Mouse (Mus musculus) midbrain, embryonic 15.5 days (tissue): ENCODE results near the gene Thoc6. TPM values are rescaled to one million over a fixed set of nuclear protein-coding genes. Genes with fewer than 3 reads are reported as not detected.

Experiments
- polyA plus RNA-seq: library from polyadenylated mRNA; unstranded; fragments of >200 nt; fragmentation: Nextera tagmentation; extraction: Ambion mirVana; gene quantifications from 2 replicates; pipeline ENCODE4 v1.2.1, GENCODE M21; 2015

Thoc6 gene
- polyA plus RNA-seq, 1 experiment from 2014 or later, result 39.1 TPM

Other genes starting within 250 kb of the Thoc6 start
- gene Vmn2r117, start 194.2 kb downstream of the Thoc6 start, polyA plus RNA-seq, result not detected in 2 replicates
- 19.4 and 19.7 TPM in 2 replicates for gene Zfp213, start 109.6 kb downstream of the Thoc6 start, polyA plus RNA-seq
- gene Zfp13, start 74.4 kb downstream of the Thoc6 start, polyA plus RNA-seq, result 30.4 and 31.9 TPM in 2 replicates
- not detected in 2 replicates for gene Zscan10, start 73.0 kb downstream of the Thoc6 start, polyA plus RNA-seq
- 1.2 and 1.7 TPM in 2 replicates for gene Mmp25, start 28.6 kb downstream of the Thoc6 start, polyA plus RNA-seq
- gene Bicdl2, start 13.4 kb downstream of the Thoc6 start, polyA plus RNA-seq, result 0.22 TPM in 1 of 2 replicates, not detected in the other
- gene Hcfc1r1, start 286 bp downstream of the Thoc6 start, polyA plus RNA-seq, result 120 and 121 TPM in 2 replicates
- gene Tnfrsf12a, start 3.6 kb upstream of the Thoc6 start, polyA plus RNA-seq, result 2.4 and 2.5 TPM in 2 replicates
- gene Cldn6, start 5.4 kb upstream of the Thoc6 start, polyA plus RNA-seq, result 0.23 TPM in 1 of 2 replicates, not detected in the other
- gene Cldn9, start 10.1 kb upstream of the Thoc6 start, polyA plus RNA-seq, result 0.68 and 0.89 TPM in 2 replicates
- gene 1520401A03Rik, start 48.9 kb upstream of the Thoc6 start, polyA plus RNA-seq, result 0.06 and 0.11 TPM in 2 replicates
- gene Pkmyt1, start 52.5 kb upstream of the Thoc6 start, polyA plus RNA-seq, result 22.6 and 23.1 TPM in 2 replicates
- gene Paqr4, start 67.0 kb upstream of the Thoc6 start, polyA plus RNA-seq, result 70.9 and 72.6 TPM in 2 replicates
- 1.4 and 1.5 TPM in 2 replicates for gene Kremen2, start 72.0 kb upstream of the Thoc6 start, polyA plus RNA-seq
- 242 and 257 TPM in 2 replicates for gene Flywch1, start 97.7 kb upstream of the Thoc6 start, polyA plus RNA-seq
- 90.1 and 90.2 TPM in 2 replicates for gene Flywch2, start 112.2 kb upstream of the Thoc6 start, polyA plus RNA-seq
- gene Srrm2, start 116.7 kb upstream of the Thoc6 start, polyA plus RNA-seq, result 552 and 579 TPM in 2 replicates
- gene Elob, start 155.3 kb upstream of the Thoc6 start, polyA plus RNA-seq, result 1,171 and 1,223 TPM in 2 replicates
- 0.15 and 0.22 TPM in 2 replicates for gene Prss33, start 162.2 kb upstream of the Thoc6 start, polyA plus RNA-seq
- gene Prss32, start 170.0 kb upstream of the Thoc6 start, polyA plus RNA-seq, result not detected in 2 replicates
- 1.4 and 1.6 TPM in 2 replicates for gene Prss41, start 170.3 kb upstream of the Thoc6 start, polyA plus RNA-seq
- gene Prss21, start 194.2 kb upstream of the Thoc6 start, polyA plus RNA-seq, result not detected in 2 replicates
- not detected in 2 replicates for gene Dcpp1, start 207.0 kb upstream of the Thoc6 start, polyA plus RNA-seq
- not detected in 2 replicates for gene Dcpp2, start 207.0 kb upstream of the Thoc6 start, polyA plus RNA-seq
- not detected in 2 replicates for gene Dcpp3, start 243.6 kb upstream of the Thoc6 start, polyA plus RNA-seq